Mouse (Mus musculus): ENCODE measurements around the gene Gpatch8.
A peak's percentile ranks its signal among the peaks of the same experiment; 100 is the strongest.

The Gpatch8 gene

DNA sequence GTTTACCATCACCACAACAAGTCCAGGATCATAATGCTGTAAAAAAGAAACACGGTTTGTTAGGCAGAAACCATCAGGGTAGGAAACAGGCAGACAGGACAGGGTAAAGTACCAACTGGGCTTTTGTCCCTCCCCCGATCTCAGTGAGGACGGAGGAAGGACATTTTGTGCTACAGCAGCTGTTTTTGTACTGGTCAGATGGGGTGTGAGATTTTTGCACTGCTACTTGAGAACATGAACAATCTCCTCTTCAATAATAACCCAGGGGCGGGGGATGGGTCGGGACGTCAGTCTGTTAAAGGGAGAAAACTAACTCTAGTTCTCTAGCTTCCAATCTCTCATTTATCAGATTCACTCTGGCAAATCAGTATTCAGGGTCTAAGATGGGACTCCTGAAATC lies 46.0 kb downstream of the Gpatch8 start:
- DNase-seq (ENCODE audit: low read depth, low spot score) = no peak

DNA sequence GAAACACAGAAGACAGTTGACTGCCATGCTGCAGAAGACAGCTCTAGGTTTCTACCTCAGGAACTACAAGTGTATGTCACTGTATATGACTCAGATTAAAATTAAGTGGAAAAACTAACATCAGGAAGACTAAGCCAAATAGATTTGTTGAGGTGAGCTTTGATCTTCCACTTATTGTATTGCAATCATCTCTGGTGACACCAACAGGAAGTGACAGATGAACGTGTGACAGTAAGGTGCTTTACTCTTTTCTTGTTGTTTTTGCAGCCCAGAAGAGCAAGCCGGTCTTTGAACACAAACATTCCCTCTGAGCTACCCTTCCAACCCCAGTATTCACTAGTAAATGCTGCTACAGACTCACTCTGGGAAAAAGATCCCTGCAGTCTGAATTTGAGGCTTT lies 59.5 kb downstream of the Gpatch8 start:
- no peak for DNase-seq (ENCODE audit: low read depth, low spot score)

- no peak for DNase-seq (ENCODE audit: low read depth, low spot score)
These were observed 60.0 kb downstream of the Gpatch8 start for GRCm38 (mm10) chr11:102496206-102496605.

DNA sequence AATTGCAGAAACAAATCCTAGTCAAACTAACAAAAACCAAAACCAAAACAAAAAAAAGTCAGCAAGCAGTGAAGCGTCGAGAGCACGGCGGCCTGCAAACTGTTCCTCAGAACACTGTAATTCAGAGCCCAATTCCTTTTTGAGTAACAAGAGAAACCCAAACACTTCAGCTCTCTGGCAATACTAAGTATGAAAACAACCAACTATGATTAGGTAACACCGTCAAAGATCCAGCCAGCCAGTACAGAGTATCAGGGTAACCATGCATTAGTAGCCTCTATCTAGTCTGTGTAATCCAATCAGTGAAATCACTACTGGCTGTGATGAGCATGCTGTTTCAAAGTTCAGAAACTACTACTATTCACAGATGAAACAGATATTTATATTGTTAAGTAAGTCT lies 60.5 kb downstream of the Gpatch8 start:
- DNase-seq (ENCODE audit: low read depth, low spot score) = no peak

- DNase-seq (ENCODE audit: low read depth, low spot score) = no peak
These were observed 61.1 kb downstream of the Gpatch8 start for GRCm38 (mm10) chr11:102495114-102495513.

DNA sequence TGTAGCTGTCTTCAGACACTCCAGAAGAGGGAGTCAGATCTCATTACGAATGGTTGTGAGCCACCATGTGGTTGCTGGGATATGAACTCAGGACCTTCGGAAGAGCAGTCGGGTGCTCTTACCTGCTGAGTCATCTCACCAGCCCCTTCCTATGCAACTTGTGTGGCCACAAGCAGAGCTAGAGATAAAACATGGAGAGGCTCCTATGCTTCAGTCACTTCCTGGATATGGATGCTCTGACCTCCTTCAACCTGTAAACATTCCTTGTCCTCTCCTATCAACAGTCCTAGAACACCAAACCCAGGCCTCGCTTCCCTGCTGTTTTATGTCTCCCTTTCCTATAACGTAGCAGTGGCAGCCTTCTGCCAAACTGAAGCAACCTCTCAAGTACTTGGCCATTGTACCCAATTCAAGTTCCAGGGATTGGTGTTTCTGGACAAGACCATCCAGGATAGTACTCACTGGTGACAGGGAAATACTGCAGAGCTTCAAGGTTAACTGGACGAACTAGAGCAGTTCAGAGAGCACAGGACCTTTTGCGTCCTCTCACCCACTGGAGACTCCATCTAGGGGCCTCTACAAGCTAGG lies 62.0 kb downstream of the Gpatch8 start:
- DNase-seq (ENCODE audit: low read depth, low spot score) = no peak

DNA sequence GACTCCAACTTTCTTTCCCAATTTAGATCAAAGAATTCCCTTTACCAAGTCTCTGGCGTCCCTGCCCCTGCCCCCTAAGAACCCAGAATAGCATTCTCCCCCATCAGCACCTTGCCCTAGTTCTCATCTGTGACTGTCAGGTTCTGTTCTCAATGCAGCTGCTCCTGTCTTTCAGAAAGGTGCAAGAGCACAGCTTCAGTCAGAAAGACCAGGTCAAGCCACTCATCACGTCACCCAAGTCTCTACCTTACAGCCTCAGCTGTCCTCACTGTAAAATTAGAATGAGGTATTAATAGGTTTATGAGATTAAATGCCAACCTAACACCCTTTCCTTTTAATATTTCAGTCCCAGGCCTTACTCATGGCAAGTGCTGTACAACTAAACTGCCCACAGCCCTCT lies 63.0 kb downstream of the Gpatch8 start:
- DNase-seq (ENCODE audit: low read depth, low spot score) = no peak

DNA sequence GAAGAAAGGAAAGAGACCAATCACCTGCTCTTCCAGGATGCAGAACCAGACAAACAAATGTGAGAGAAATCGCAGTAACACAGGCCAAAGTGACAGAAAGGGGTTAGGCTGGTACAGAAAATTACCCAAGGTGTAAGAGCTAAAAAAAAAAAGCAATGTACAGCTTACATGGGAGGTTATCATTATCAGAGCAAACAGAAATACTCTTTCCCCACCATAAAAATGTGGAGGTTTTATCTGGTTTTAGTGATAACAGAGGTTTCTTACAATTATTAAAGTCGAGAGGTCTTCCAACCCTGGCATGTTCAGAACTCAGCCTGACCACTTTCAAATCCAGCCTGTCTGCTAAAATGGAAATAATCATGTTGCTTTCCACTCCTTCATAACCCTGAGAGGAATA lies 68.3 kb downstream of the Gpatch8 start:
- DNase-seq (ENCODE audit: low read depth, low spot score) = no peak

- peak; percentile 89 for DNase-seq (ENCODE audit: low read depth, low spot score)
These were observed 69.3 kb downstream of the Gpatch8 start for GRCm38 (mm10) chr11:102486733-102487386.

DNA sequence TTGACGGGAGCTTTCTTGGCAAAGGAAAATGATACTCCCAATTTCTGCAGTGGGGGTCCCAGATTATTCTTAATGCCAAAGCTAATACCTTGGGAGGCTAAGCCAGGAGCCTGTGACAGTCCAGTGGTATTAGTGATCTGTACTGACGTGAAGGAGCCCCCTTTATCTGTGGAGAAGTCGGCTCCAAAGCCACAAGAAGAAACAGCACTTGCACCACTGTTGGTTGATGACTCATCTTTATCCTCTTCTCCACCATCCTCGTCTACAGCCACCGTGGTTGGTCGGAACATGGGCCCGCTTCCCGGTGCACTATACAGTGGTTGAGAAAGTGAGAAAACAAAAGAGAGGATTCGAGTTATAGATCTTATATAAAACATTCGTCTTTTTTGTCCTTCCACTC lies 74.4 kb downstream of the Gpatch8 start:
- no peak for DNase-seq (ENCODE audit: low read depth, low spot score)

DNA sequence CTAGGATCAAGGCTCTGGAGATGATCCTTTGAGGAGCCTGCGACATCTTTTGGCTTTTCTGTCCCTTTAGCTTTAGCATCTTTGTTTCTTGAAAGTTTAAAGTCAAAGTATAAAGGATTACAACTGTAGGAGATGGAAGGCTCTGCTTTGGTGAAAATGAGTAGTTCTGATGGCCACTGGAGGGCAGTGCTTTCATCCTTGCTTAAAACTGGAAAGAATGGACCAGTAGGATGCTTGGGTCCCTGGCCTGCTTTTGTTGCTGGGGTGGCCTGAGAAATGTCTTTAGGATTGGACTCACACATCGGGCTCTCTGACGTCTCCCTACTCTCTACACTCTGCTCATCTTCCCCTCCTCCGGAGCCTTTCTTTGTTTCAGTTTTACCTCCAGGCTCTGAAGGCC lies 75.3 kb downstream of the Gpatch8 start:
- DNase-seq (ENCODE audit: low read depth, low spot score) = peak; percentile 33

DNA sequence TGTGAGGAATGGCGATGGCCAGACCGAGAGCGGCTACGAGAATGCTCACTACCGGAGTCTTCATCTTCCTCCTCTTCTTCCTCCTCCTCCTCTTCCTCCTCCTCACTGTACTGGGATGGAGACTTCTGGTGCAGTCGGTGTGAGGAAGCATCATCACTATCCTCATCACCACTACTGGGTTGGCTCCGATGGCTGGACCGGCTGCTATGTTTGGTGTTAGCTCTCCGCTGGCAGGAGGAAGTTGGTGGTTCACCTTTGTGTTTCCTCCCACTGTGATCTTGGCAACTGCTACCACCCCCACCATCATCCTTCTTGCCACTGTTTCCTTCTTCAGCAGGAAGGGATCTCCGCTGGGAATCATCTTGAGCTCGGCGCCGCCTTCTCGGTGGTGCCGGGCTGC lies 76.1 kb downstream of the Gpatch8 start:
- DNase-seq (ENCODE audit: low read depth, low spot score) = no peak

- DNase-seq (ENCODE audit: low read depth, low spot score) = no peak
These were observed 76.6 kb downstream of the Gpatch8 start for GRCm38 (mm10) chr11:102479581-102479980.

DNA sequence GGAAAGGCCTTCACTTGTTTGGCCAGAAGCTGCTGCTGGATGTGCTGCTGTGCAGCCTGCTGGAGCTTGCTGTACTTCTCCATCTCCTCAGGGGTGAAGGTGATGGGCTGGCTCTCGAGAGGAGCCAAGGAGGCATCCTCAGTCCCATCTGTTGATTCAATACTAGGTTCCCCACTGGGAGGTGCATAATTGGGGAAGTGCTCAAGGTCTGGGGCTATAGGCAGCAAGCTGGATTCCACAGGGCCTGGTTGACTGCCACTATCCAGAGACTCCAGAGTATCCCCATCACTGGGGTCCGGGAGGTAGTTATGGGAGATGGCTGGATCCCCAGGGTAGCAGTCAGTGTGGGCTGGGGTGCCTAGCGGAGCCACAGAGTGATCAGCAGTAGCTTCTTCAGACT lies 77.5 kb downstream of the Gpatch8 start:
- no peak for DNase-seq (ENCODE audit: low read depth, low spot score)

DNA sequence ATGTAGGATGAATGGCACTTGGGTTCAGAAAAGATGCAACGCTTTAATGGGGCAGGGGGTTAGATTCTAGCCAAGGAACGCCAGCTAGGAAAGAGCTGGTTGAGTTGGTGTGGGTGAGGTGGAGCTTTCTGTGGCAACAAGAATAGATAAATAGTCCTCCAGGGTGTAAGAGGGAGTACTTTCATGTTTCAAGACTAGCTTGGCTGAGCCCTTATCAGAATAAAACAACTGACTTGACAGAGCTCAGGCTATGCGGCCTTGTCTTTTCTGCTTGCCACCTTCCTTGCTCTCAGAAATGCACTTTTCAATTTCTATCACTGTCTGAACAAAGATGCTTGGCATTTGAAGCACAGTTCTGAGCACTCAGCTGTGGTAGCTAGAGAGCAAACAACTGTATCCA lies 81.2 kb downstream of the Gpatch8 start:
- no peak for DNase-seq (ENCODE audit: low read depth, low spot score)

DNA sequence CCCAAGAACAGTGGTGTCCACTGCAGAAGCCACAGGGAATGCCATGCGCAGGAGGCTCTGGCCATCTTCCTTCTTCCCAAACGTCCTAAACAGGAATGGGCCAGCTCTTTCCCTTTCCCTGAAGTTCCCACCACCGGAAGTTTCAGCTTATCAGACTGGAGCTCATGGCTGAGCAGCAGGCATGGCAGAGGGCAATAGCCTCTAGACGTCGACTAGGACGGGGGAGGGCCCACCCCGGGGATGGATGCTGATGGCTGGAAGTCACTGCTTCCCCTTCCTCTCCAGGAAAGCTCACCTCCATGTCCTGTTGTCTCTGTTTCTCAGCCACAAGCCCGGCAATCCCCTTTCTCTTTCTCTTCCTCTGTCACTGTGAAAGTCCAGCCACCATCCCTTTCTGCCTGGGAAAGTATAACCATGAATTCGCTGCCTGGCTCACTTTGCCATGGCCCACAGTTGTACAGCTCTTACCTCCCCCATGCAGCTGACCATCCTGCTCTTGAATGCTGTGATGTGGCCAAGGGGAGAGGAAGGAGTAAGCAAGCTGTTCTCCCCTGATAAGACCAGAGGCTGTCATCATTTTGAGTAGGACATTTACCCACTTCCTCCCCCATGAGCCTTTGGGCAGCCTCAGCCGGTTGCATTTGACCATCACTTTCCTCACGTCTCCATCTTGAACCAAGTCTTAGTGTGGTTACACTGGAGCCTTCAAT lies 86.4 kb downstream of the Gpatch8 start, which contains the start of gene Itga2b:
Gene Itga2b, minus strand, starts transcription at position 475 of the 710 bp plus-strand sequence.
- no peak for DNase-seq (ENCODE audit: low read depth, low spot score)

- peak; percentile 100 for DNase-seq (ENCODE audit: low read depth, low spot score)
These were observed 89.1 kb downstream of the Gpatch8 start for GRCm38 (mm10) chr11:102467041-102467631.

- DNase-seq (ENCODE audit: low read depth, low spot score) = peak; percentile 99
These were observed 90.3 kb downstream of the Gpatch8 start for GRCm38 (mm10) chr11:102465713-102466436.

DNA sequence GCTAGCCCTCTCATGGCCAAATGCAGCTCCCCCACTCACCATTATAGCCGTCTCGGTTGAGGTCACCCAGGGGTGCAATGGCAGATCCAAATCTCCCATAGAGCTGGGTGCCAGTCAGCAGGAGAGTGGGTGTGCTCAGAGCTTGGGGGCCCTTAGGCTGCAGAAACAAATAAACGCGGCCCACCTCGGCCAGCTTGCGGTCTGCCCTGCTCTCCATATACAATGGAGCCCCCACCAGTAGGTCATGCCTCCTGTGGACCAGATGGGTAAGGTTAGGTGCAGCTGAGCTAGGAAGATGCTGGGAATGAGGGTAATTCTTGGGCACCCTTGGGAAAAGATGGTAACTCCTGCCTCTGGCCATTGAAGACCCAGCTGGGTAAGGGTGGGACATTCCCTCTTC lies 91.3 kb downstream of the Gpatch8 start:
- DNase-seq (ENCODE audit: low read depth, low spot score) = no peak

DNA sequence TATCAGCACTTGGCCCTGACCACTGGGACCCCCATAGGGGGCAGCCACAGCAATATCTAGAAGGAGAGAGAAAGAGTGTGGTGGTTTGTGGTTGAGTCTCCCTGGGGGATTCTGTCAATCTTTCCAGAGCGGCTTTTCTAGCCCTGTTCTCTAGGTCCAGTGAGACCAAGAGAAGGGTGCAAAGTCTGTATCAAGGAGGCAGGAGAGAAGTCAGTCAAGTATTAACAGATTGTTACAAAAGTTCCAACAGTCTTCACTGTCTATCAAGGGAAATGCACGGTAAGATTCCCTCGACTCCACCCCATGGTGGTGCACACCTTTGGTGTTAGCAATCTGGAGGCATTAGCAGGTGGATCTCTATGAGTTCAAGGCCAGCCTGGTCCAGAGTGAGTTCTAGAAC lies 94.4 kb downstream of the Gpatch8 start:
- DNase-seq (ENCODE audit: low read depth, low spot score) = no peak

- no peak for DNase-seq (ENCODE audit: low read depth, low spot score)
These were observed 95.7 kb downstream of the Gpatch8 start for GRCm38 (mm10) chr11:102460541-102460940.

Measured in 3T3-L1 (cell line).